Mouse (Mus musculus) kidney, postnatal 10 days (tissue): ENCODE data around the gene Cfl2.
"Not testable (repeated sequence)": the region's sequence is repeated elsewhere in the genome, so short reads cannot be mapped to it uniquely, and the experiment has no call there.

Experiments used
- DNase-seq: peaks from one replicate; pipeline ENCODE4 v3.0.0; 2021; ENCODE audit warnings: mixed read lengths

The Cfl2 gene

DNA sequence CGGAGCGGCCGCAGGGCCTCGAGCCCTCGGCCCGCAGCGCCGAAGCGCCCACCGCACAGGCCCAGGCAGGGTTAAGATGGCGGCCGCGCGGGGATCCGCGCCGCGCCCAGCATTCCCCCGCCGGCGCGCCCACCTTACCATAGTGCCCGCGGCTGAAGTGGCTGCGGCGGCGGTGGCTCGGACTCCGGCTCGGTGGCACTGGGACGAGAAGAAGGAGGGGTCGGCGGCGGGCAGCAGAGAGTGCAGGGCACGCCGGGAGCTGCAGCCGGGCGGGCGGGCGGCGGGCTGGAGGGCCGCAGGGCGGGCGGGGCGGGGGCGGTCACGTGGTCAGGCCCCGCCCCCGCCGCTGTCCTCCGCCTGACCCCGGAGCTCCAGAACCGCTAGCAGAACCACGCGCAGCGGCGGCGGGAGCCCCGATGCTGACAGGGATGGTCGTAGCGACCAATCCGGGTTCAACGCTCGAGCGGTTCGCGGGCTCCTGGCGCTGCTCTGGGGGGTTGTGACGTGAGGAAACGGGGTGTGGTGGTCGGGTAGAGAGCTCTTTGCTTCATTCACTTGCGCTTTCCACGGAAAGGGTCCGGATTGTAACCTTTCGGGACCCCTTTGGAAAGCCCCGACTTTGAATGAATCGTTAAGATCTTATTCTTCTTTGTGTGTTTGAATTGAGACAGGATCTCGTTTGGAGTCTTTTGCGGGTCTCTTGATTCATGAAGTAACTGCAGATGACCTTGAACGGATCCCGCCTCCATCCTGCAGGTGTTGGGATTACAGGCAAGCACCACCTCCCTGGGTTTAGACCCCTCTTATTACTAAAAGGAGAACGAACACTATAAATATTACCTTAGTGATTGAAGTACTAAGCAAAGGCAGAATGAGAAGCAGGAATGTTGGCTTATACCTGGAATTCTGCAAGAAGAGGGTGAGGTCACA, at the start of gene Cfl2:
Cfl2 (minus strand) TSS at position 272 of the 930 bp plus-strand sequence.
- DNase-seq = peak; percentile 93

DNA sequence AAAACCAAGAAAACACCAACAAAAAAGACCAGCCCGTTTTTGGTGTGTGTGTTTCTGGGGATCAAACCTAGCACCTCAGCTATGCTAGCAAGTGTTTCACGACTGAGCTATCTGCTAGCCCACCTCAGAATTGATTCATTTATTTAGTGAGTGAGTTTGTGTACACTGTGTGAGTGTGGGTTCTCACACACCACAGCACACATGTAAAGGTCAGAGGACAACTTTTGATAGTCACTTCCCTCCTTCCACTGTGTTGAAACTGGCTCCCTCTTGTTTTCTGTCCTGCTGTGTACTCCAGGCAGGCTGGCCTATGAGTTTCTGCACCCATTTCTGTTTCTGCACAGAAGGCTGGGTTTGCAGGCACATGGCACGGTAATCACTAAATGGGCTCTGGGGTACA, 47.7 kb upstream of the Cfl2 start:
- no peak for DNase-seq

DNA sequence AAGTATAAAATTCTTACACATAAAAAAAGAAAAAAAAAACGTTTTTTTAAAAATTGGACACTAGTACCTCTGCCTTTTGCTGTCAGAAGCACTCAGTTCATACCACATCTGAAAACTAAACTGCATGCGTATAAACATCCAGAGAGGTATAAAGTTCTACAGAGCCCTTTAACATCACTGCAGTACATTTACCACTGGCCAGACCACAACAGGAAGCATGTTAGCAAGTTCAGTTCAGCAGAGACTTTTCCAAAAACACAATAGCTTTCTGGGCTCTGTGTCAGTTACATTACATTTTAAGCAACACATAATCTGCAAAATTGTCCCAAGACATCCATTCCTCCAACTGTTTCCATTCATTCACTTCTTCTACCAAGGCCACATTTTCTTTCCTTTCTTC, 29.9 kb upstream of the Cfl2 start:
- not testable (repeated sequence) for DNase-seq

DNA sequence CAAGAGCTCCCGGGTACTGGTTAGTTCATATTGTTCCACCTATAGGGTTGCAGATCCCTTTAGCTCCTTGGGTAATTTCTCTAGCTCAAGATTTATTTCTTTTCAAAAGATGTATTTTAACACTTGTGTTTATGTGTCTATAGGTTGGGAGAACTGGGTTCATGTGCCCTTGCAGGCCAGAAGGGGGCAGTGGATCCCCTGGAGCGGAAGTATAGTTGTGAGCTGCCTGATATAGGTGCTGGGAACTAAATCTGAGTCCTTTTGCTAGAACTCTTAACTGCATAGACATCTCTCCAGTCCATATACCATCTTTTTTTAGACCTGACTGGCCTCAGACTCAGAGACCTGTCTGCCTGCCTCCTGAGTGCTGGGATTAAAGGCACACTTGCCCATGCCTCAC, 27.7 kb upstream of the Cfl2 start:
- DNase-seq = no peak

DNA sequence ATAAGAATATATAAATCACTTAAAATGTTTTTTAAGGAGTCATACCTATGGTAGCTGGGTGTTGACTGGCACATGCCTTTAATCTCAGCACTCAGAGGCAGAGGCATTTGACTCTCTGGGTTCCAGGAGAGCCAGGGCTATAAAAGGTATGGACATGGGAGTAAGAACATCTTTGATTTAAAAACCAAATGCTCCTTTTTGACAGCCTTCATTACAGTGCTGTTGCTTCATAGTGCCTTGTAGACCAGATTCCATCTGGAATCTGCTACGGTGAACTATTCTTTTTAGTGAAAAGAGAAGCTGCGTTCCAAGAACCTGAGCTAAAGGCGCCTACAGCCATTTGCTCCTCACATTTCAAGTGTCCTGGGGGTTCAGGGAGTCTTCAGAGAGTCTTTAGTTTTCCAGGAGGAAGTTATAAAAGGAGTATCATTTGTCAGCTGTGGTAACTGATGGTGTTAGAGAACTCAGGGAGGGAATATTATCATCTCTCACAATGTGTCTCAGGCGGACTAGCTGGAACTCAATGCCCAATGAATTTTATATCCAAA, 25.0 kb upstream of the Cfl2 start:
- no peak for DNase-seq

DNA sequence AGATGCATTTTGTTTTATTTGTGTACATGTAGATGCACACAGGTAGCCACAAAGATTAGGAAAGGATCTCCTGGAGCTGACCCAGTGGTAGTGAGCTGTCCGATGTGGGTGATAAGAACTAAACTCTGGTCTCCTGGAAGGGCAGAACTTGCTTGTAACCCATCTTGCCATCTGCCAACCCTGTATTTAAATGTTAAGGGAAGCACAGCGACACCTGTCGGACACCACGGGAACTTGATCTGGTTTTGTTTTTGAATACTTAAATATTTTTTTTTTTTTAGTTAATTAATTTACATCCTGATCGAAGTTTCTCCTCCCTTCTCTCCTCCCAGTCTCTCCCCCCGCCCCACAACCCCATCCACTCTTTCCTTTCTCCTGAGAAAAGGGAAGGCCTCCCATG, 17.0 kb upstream of the Cfl2 start:
- peak; percentile 80 for DNase-seq

DNA sequence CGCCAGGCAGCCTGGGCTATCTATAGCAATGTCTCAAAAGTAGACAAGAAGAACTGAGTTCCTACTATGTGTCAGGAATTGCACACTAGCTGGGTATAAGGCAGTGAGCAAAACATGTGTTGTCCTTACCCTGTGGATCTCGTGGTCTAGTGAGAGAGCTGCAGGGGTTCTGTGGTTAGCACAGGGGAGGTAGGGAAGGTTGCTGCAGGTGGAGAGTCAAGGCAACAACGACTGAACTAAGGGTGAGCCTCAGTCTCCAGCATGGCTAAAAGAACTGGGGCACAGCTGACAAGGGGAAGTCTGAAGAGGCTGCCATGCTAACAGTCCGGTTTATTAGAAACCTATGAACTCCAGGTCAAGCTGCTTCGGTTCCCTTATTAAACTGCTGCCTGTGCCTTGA, 16.5 kb upstream of the Cfl2 start:
- DNase-seq = no peak

DNA sequence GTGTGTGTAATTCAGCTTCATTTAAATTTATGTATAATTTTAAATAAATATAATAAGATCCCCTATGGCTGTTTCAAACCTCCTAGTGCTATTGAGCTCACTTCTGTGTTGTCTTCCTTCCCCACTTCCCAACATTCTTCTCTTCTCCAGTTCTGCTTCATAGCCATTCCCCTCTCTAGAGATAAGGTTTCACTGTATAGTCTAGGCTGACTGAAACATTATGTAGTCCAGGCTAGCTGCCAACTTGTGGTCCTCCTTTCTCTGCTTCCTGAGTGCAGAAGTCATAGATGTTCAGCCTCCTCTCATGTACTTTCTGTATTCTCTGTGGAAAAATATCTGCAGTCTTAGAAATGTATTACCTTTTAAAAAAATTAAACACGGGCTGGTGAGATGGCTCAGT, 15.2 kb upstream of the Cfl2 start:
- no peak for DNase-seq

DNA sequence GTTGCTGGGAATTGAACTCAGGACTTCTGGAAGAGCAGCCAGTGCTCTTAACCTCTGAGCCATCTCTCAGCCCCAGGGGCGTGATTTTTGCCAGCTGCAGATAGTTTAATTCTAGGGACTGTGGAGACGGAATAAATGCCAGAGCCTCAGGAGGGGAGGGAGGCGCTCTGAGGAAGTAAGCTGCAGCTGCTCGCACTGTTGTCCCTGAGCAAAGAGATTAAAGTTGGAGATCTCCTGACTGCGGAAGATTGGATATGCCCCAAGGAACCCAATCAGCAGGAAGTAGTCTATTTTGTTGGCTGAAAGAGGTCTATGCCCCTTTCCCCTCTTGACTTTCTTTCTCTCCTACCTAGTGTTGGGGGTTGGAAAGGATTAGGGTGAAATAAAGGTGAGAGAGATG, 14.2 kb upstream of the Cfl2 start:
- no peak for DNase-seq

DNA sequence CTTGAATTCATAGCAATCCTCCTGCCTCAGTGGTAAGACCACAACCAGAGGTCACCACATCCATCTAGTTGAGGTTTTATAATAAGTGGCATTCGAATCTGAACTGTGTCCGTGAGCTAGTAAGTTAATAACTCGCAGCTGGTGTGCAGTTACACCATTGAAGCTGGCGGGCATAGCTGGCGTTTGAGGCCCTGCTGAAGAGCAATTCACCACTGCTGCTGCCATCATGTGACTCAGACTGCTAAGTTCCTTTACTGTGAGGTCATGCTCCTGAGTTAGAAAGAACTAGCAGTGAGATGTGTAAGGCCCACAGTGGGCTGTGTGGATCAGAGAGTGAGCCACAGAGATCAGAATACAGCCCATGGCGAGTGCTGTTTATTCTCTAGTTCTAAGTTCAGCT, 12.0 kb upstream of the Cfl2 start:
- no peak for DNase-seq

DNA sequence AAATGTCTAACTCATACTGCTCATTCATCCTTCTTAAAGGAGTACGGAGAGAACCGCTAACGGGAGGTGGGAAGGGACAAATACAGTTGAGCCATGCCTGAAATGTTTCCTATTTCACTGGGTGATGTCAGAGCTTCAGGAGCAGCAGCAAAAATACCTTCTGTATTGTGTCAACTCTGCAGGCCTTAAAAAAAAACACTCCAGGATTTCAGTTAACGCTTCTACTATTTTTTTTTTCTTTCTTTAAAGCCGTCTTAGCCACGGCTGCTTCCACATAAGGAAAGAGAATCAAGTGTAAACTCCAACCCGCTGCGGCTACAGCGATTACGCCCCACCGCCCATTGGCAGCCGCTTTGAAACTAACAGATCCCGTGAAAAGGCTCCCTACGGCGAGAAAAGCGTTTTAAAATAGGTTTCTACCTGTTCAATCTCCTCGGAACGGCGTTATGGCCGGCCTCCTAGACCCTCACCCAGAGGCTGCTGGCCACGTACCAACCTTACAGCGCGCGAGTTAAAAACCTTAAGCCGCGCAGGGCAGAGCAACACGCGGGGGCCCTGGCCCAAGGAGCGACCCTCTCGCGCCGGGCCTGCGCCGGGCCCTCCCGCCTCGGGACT, 579 bp downstream of the Cfl2 start:
- DNase-seq = peak; percentile 50

DNA sequence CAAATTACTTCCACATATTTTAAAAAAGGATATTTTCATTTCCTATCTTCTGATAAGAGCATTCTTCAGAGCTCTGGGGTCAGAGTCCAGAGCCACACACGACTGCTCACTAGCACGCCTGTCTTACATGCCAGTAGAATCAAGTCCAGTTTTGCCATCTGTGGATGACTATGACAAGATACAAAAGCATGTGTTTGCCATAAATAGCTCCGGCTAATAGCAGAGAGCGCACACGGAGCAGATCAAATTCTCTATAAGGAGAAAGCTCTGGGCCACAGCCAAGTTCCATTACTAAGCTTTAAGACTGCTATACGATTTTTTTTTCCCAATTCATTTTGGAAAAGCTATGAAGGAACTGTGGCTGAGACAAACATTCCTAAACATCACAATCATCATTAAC, 3.1 kb downstream of the Cfl2 start:
- DNase-seq = no peak

DNA sequence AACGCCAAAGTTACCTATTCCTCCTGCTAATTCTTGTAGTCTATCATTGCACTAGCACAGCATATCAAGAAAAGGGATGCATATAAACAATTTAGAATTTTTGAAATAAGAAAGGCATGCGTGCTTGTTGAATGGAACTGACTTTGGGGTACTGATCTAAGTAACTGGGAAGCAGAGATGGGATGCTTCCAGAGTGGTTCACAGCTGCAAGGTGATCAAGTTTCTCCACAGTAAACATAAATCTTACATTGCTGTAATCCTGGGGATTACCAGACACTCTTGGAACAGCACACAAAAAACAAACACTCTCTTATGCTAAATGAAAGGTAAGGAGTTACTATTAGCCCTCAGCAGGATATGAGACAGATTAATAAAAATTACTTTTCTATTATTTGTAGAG, 12.1 kb downstream of the Cfl2 start:
- no peak for DNase-seq

DNA sequence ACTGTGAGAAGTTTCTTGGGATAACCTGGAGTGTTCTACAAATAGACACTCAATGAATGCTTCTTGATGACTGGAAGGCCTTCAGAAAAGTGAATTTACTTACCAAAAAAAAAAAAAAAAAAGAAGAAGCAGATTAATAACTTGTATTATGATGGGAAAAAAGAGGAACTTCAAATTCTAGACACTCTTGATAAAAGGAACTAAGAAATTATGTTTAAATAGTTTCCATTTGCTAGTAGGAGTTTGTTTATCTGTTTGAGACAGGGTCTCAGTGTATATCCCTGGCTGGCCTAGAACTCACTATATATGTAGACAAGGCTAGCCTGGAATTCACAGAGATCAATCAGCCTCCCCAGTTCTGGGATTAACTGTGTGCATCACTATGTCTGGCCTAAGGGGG, 18.3 kb downstream of the Cfl2 start:
- no peak for DNase-seq

DNA sequence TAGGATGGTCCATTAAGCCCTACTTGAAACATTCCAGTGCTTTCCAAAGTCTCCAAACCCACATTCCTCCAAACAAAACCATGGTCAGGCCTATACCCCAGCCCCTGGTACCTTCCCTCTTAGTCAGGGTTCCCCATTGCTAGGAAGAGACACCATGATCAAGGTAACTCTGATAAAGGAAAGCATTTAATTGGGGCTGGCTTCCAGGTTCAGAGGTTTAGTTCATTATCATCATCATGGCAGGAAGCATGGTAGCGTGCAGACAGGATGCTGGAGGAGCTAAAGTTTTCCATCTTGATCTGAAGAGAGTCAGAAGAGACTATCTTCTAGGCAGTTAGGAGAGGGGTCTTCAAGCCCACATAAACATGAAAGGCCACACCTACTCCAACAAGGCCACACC, 21.1 kb downstream of the Cfl2 start:
- no peak for DNase-seq

DNA sequence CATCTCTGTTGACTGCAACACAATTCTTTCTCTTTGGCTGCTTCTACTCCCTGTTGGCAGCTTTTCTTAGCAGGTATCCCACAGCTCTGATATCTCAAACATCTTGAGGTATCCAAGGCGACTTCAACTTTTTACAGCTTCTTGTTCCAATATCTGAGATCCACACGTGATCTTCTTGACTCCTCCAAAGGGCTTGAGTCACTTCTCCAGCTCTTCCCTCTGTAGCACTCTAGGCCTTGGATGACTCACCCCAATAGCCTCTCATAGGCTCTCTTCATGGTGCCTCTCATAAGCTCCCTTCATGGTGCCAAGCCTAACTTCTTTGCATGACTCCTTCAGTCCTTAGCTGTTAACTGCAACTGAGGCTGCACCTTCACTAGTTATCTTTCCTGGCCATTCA, 22.9 kb downstream of the Cfl2 start:
- no peak for DNase-seq

DNA sequence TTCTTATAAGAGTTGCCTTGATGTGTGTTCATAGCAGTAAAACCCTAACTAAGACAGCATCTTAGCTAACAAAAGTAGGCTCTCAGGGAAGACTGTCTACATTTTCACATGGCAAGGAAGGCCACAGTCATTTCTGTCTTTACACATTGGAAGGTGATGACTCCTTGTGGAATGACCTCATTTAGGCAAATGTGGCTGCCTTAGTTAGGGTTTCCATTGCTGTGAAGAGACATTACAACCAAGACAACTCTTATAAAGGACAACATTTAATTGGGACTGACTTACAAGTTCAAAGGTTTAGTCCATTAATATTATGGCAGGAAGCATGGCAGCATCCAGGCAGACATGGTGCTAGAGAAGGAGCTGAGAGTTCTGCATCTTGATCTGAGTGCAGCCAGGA, 23.7 kb downstream of the Cfl2 start:
- DNase-seq = no peak

DNA sequence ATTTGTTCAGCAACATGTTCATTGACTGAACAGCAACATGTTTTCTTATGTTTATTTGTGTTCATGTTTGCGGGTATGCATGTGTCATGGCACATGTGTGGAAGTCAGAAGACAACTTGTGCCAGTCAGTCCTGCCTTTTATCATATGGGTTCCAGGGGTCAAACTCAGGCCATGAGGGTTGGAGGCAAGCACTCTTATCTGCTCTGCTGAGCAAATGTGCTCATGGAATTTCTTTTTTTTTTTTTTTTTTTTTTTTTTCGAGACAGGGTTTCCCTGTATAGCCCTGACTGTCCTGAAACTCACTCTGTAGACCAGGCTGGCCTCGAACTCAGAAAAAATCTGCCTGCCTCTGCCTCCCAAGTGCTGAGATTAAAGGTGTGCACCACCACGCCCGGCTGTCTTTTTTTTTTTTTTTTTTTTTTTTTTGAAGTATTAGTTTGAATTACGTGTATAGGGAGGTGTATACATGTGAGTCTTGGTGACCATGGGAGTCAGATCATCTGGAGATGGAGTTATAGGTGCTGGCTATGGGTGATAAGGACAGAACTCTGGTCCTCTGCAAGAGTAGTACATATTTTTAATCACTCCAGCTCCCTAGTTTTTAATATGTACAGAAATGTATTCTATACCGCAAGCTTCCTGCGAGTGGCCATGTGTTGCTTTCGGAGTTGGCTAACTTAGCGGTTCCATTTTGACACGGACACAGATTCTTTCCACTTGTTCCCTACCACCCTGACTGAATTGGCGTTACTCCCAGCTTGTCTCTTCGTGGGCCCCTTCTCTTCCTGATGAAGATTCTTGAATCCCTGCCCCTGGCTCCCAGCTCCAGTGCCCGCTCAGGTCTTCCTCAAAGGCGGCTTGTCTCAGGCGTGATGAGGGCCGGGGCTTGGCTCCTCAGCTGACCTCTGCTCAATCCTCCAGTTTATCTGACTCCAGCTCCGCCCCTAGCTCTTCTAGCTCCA, 26.8 kb downstream of the Cfl2 start:
- no peak for DNase-seq

DNA sequence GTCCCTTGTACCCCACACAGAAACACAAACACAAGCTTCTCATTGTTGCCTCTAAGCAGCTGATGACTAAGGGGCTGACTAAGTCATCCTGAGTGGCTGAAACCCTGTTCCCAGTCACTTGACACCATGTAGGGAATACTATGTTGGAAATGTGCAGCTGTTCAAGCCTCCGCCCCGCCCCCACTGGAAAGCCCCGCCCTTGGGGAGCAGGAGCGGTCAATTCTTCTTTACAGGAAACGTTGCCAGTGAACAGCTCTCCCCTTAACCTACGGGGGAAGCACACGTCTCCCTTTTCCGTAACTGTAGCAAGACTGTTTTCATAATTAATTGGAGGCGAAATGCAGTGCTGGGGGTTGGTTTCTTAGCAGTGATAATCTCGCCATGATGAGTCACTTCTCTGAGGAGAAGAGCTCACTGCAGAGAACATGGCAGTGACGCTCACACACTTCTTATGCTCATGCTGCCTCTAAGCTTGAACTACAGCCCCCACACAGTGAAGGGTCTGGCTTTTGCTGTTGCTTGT, 27.7 kb downstream of the Cfl2 start:
- peak; percentile 90 for DNase-seq

DNA sequence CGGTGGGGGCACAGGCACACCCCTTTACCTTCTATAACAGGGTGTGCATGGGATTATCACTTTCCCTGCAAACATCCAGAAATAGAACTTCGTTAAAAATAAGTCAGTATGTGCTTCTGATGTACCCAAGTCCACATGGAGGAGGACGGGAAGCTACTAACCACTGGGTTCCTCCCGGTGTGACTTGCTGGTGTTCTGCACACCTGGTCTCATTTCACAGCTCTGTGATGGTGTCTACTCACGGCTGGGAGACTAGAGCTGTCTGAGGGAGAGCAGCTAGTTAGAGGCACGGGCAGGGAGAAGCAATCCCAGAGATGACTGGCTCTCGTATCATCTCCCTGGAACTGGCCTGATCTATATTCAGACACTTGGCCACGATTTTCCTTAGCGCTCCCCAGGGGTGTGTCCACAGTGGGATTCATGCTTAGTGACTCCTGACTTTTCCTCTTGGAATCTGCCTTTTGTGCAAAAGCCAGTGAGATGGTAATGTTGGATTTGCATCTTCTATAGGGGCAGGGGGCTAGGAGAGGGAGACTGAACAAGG, 28.7 kb downstream of the Cfl2 start:
- no peak for DNase-seq

DNA sequence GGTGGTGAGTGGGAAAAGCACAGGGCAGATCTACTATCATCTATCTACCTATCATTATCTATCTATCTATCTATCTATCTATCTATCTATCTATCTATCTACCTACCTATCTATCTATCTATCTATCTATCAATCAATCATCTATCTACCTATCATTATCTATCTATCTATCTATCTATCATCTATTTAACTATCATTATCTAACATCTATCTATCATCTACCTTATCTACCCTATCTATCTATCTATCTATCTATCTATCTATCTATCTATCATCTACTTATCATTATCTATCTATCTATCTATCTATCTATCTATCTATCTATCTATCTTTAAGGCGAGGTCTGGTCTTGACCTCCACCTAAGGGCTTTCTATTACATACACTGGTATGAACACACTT, 30.8 kb downstream of the Cfl2 start:
- not testable (repeated sequence) for DNase-seq

DNA sequence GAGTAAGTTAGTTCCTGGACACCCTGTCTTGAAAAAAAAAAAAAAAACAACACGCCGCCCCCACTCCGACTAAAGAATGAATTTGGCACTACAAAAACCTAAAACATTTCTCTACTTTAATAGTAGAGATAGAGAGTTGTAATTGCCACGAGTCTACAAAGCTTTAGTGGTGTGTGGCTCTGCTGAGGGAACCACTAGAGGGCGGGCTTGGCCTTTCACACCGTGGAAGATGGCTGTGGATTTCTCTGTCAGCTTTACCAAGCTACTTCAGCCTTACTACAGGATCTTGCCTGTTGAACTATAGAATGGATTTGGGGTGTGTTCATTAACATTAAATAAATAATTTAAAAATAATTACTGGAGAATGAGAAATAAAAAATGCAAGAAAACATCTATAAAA, 32.1 kb downstream of the Cfl2 start:
- peak; percentile 91 for DNase-seq
